Mouse (Mus musculus): ENCODE data around the gene Tctn1.

DNA sequence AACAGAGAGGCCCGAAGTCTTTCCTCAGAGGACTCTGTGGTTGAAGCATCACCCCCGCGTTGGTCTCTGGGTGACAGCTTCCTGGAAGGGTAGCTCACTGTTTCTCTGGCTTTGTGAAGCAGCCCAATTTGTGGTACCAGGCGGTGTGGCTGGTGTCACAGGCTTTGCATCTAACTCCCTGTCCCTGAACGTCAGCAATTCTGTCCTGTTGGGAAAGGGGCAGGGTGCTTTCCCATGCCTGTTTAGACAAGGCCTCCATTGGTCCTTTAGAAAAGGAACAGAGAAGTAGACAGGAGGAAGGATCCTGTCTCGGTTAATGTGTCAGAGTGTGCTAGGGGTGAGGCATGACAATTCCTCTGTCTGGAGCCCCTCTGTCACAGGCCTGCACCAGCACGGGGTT lies 45.3 kb downstream of the Tctn1 start:
- no peak for TF ChIP-seq CTCF (IDR thresholded peaks at IDR 0.05; ENCODE audit: low read depth)
- TF ChIP-seq EP300 (IDR thresholded peaks at IDR 0.05; ENCODE audit: low read depth): no peak
